Mouse (Mus musculus): ENCODE data around the gene 0610009B22Rik. TPM values are rescaled to one million over a fixed set of nuclear protein-coding genes. Genes with fewer than 3 reads are reported as not detected.

0610009B22Rik gene
- polyA plus RNA-seq, 1 experiment, result 41.0 TPM

DNA sequence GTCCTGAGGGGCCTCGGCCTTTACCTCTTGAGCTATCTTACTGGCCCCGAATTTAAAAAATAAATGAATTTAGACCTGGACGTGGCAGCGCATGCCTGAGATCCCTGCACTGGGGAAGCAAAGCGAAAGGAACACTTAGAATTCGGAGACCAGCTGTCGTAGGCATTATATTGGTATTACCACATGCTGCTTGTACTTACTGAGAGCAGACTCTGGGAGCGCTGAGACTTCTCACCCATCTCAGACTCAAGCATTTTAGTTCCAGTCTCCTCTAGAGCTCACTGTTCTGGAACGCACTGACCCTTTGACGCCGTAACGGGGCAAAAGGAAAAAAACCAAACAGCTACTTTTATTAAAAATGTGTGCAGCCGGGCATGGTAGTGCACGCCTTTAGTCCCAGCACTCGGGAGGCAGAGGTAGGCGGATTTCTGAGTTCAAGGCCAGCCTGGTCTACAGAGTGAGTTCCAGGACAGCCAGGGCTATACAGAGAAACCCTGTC lies 26.8 kb downstream of the 0610009B22Rik start:
- WGBS, result 64% methylated on average over 16 of the region's 16 CpGs
- H3K4me3 ChIP-seq (ENCODE audit: insufficient read depth, low read depth, low read length), result no peak overlapping the region
- H3K36me3 ChIP-seq (ENCODE audit: control insufficient read depth, insufficient read depth, low read length), result no peaks in the 10 kb centered on the region
- H3K4me1 ChIP-seq (ENCODE audit: control insufficient read depth, insufficient read depth, low read length), result peaks cover 22% of the 10 kb centered on the region
- no peak for TF ChIP-seq CTCF (conservative IDR thresholded peaks at IDR 0.05; ENCODE audit: insufficient read depth, insufficient read length, low read depth, low read length)
- no peaks in the 10 kb centered on the region for H3K27me3 ChIP-seq (replicated peaks; ENCODE audit: control insufficient read depth, insufficient read depth, low read length)
- H3K27ac ChIP-seq (ENCODE audit: insufficient read depth, low read depth, low read length), result no peak overlapping the region
- DNase-seq, result peak; percentile 60

DNA sequence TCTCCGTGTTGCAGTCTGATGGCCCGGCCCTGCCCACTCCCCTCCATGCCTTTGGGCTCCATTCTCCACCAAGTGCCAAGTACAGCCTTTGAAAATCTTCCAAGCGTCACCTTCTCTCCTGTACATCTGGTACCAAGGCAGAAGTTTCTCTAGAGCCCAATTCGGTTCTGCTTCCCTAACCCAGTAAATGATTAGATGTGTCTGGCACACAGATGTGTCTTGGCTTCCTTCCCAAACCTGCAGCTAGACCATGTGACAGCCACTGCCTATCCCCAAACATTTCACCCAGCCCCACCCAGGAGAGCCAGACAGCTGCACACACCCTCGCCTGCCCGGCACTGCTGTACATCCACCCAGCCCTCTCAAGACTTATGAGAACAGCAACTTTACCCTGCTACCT lies 30.0 kb downstream of the 0610009B22Rik start:
- H3K4me3 ChIP-seq (ENCODE audit: insufficient read depth, low read depth, low read length), result no peak overlapping the region
- H3K4me1 ChIP-seq (ENCODE audit: control insufficient read depth, insufficient read depth, low read length), result peaks cover 28% of the 10 kb centered on the region
- 8% methylated on average over 6 of the region's 6 CpGs for WGBS
- no peaks in the 10 kb centered on the region for H3K36me3 ChIP-seq (ENCODE audit: control insufficient read depth, insufficient read depth, low read length)
- no peak for TF ChIP-seq POLR2A (IDR thresholded peaks at IDR 0.05; ENCODE audit: low read depth, low read length)
- TF ChIP-seq CTCF (conservative IDR thresholded peaks at IDR 0.05; ENCODE audit: insufficient read depth, insufficient read length, low read depth, low read length), result no peak
- H3K27ac ChIP-seq (ENCODE audit: insufficient read depth, low read depth, low read length), result peak overlapping the region; percentile 86
- DNase-seq, result peak; percentile 97
- no peaks in the 10 kb centered on the region for H3K27me3 ChIP-seq (replicated peaks; ENCODE audit: control insufficient read depth, insufficient read depth, low read length)

DNA sequence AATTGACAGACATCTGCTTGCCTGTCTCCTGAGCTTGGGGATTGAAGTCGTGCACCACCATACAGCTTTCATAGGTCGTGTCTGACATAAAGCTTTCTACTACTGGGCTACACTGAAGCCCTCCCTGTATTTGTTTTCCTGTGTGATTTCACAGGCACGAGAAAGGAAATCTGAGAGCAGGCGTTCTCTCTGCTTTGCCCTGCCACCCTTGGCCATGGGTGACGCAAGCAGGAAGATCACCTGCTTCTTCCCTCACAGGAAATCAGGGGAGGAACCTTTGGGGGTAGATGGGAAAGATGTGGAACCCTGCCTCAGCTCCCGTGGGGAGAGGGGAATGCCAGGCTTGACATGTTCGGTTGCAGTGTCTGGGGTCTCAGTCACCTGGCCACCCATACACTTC lies 30.4 kb downstream of the 0610009B22Rik start:
- no peak overlapping the region for H3K4me3 ChIP-seq (ENCODE audit: insufficient read depth, low read depth, low read length)
- no peaks in the 10 kb centered on the region for H3K36me3 ChIP-seq (ENCODE audit: control insufficient read depth, insufficient read depth, low read length)
- DNase-seq, result no peak
- no peaks in the 10 kb centered on the region for H3K27me3 ChIP-seq (replicated peaks; ENCODE audit: control insufficient read depth, insufficient read depth, low read length)
- 12% methylated on average over 7 of the region's 7 CpGs for WGBS
- peak overlapping the region; percentile 79 for H3K27ac ChIP-seq (ENCODE audit: insufficient read depth, low read depth, low read length)
- TF ChIP-seq POLR2A (IDR thresholded peaks at IDR 0.05; ENCODE audit: low read depth, low read length), result no peak
- TF ChIP-seq CTCF (conservative IDR thresholded peaks at IDR 0.05; ENCODE audit: insufficient read depth, insufficient read length, low read depth, low read length), result no peak
- peaks cover 28% of the 10 kb centered on the region for H3K4me1 ChIP-seq (ENCODE audit: control insufficient read depth, insufficient read depth, low read length)

DNA sequence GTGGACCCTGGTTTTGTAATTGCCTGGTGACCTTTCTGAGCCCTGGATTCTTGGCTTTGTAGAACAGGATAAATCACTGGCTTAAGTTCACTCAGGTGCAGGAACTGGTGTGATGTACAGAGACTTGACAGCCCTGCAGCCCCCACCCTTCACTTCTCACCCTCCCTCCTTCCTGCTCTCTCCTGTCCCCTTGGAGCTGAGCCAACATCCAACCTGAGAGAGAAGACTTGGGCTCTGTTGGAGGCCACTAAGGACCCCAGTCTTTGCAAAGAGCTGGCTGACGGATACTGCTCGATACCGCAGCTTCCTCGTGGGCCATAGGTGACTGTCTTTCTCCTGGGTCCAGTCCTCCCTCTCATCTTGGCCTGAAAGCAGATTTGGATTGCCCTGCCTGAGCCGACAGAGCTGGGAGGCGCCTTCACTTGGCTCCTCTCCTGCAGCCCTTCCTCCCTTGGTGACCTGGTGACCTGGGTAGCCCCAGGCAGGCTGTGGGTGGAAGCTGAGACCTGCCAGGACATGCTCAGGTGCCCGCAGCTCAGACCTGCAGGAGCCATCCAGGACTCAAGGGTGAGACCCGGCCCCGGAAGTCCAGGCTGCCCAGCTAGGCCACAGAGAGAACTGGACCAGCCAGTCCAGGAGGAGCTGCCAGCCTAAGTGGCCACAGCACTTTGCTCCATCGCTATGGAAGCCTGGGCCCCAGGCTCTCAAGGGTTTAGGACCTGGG lies 31.7 kb downstream of the 0610009B22Rik start:
- peak; percentile 94 for DNase-seq
- Histone ChIP-seq H3K4me1 (ENCODE audit: control insufficient read depth, insufficient read depth, low read length) (peaks cover 28% of the 10 kb centered on the region), H3K27me3 (replicated peaks; ENCODE audit: control insufficient read depth, insufficient read depth, low read length) (no peaks in the 10 kb centered on the region), H3K36me3 (ENCODE audit: control insufficient read depth, insufficient read depth, low read length) (no peaks in the 10 kb centered on the region), H3K27ac (ENCODE audit: insufficient read depth, low read depth, low read length) (peak overlapping the region; percentile 79), H3K4me3 (ENCODE audit: insufficient read depth, low read depth, low read length) (no peak overlapping the region)
- TF ChIP-seq CTCF (conservative IDR thresholded peaks at IDR 0.05; ENCODE audit: insufficient read depth, insufficient read length, low read depth, low read length) (no peak), POLR2A (IDR thresholded peaks at IDR 0.05; ENCODE audit: low read depth, low read length) (no peak)
- 25% methylated on average over 10 of the region's 10 CpGs for WGBS

DNA sequence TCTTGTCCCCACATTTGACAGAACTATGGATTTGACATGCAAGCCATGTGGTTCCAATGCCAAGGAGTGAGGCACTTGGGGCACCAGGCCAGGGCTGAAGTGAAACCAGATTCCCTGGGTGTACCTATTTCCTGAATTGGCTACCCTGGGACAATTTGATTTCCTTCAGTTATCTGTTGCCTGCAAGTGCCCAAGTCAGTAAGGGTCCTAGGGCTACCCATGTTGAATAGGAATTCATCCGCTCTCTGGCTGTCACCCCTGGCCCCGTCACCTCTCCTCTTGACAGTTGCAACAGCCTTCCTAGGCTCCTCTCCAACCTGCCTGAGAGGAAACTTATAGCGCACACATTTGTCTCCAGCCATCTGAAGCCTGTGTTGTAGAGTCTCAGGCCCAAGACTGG lies 33.8 kb downstream of the 0610009B22Rik start:
- TF ChIP-seq CTCF (conservative IDR thresholded peaks at IDR 0.05; ENCODE audit: insufficient read depth, insufficient read length, low read depth, low read length) (no peak), POLR2A (IDR thresholded peaks at IDR 0.05; ENCODE audit: low read depth, low read length) (no peak)
- peaks cover 28% of the 10 kb centered on the region for H3K4me1 ChIP-seq (ENCODE audit: control insufficient read depth, insufficient read depth, low read length)
- H3K4me3 ChIP-seq (ENCODE audit: insufficient read depth, low read depth, low read length), result no peak overlapping the region
- WGBS, result 90% methylated on average over 3 of the region's 3 CpGs
- no peak overlapping the region for H3K27ac ChIP-seq (ENCODE audit: insufficient read depth, low read depth, low read length)
- H3K27me3 ChIP-seq (replicated peaks; ENCODE audit: control insufficient read depth, insufficient read depth, low read length), result no peaks in the 10 kb centered on the region
- no peaks in the 10 kb centered on the region for H3K36me3 ChIP-seq (ENCODE audit: control insufficient read depth, insufficient read depth, low read length)
- no peak for DNase-seq

DNA sequence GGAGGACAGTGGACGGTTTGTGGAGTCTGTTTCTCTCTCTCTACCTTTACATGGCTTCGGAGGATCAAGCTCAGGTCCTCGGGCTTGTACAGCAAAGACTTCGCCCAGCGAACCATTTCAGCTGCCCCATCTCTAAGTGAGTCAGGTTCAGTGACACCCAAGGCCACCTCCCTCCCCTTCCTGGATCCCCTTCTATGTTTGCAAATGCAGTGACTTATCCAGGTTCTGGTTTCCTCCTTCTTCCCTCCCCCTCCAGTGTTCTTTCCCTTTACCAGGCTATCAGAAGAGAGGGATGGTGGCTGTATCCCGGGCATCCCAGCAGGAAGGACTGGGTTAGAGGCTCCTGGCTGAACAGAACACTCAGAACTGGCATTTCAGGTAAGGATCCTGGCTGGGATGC lies 34.9 kb downstream of the 0610009B22Rik start:
- peaks cover 20% of the 10 kb centered on the region for H3K4me1 ChIP-seq (ENCODE audit: control insufficient read depth, insufficient read depth, low read length)
- TF ChIP-seq POLR2A (IDR thresholded peaks at IDR 0.05; ENCODE audit: low read depth, low read length) (no peak), CTCF (conservative IDR thresholded peaks at IDR 0.05; ENCODE audit: insufficient read depth, insufficient read length, low read depth, low read length) (no peak)
- no peak overlapping the region for H3K27ac ChIP-seq (ENCODE audit: insufficient read depth, low read depth, low read length)
- H3K36me3 ChIP-seq (ENCODE audit: control insufficient read depth, insufficient read depth, low read length), result no peaks in the 10 kb centered on the region
- no peaks in the 10 kb centered on the region for H3K27me3 ChIP-seq (replicated peaks; ENCODE audit: control insufficient read depth, insufficient read depth, low read length)
- H3K4me3 ChIP-seq (ENCODE audit: insufficient read depth, low read depth, low read length), result no peak overlapping the region
- DNase-seq, result no peak
- 78% methylated on average over 6 of the region's 6 CpGs for WGBS

DNA sequence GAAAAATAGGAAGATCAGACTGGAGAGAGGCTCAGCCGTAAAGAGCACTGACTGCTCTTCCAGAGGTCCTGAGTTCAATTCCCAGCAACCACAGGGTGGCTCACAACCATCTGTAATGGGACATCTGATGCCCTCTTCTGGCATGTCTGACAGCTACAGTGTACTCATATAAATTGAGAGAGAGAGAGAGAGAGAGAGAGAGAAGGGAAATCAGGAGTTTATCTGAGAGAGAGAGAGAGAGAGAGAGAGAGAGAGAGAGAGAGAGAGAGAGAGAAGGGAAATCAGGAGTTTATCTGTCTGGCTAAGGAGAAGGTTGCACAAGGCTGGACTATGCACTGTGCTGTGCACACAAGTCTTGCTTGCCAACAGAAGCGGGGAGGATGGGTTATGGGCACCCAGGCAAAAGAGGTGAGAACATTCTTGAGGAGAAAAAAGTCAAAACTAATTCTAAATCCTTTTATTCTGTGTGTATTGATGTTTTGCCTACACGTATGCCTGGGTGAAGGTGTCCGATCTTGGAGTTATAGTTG lies 35.7 kb downstream of the 0610009B22Rik start:
- no peaks in the 10 kb centered on the region for H3K27me3 ChIP-seq (replicated peaks; ENCODE audit: control insufficient read depth, insufficient read depth, low read length)
- peak; percentile 65 for DNase-seq
- no peaks in the 10 kb centered on the region for H3K36me3 ChIP-seq (ENCODE audit: control insufficient read depth, insufficient read depth, low read length)
- no peak for TF ChIP-seq POLR2A (IDR thresholded peaks at IDR 0.05; ENCODE audit: low read depth, low read length)
- no peak overlapping the region for H3K4me3 ChIP-seq (ENCODE audit: insufficient read depth, low read depth, low read length)
- WGBS, result 75% methylated on average over 4 of the region's 4 CpGs
- H3K4me1 ChIP-seq (ENCODE audit: control insufficient read depth, insufficient read depth, low read length), result peaks cover 18% of the 10 kb centered on the region
- H3K27ac ChIP-seq (ENCODE audit: insufficient read depth, low read depth, low read length), result no peak overlapping the region
